Mouse (Mus musculus): Measurements from ENCODE around the gene Hhipl1.

The Hhipl1 gene

GRCm38 (mm10) chr12:108365340-108365739 lies 59.3 kb downstream of the Hhipl1 start:
- DNase-seq (ENCODE audit: low spot score) = no peak

GRCm38 (mm10) chr12:108365868-108366267 lies 59.8 kb downstream of the Hhipl1 start:
- no peak for DNase-seq (ENCODE audit: low spot score)

GRCm38 (mm10) chr12:108367909-108368308 lies 61.8 kb downstream of the Hhipl1 start:
- no peak for DNase-seq (ENCODE audit: low spot score)

- DNase-seq (ENCODE audit: low spot score) = no peak
These were observed 62.9 kb downstream of the Hhipl1 start for GRCm38 (mm10) chr12:108368921-108369320.

GRCm38 (mm10) chr12:108370596-108371428 lies 64.7 kb downstream of the Hhipl1 start, which contains the start of gene Eml1:
Gene Eml1, plus strand, starts transcription at chr12:108370957.
- peak; percentile 40 for DNase-seq (ENCODE audit: low spot score)

GRCm38 (mm10) chr12:108371429-108371765 lies 65.3 kb downstream of the Hhipl1 start:
- no peak for DNase-seq (ENCODE audit: low spot score)

GRCm38 (mm10) chr12:108372241-108372640 lies 66.2 kb downstream of the Hhipl1 start:
- no peak for DNase-seq (ENCODE audit: low spot score)

- DNase-seq (ENCODE audit: low spot score) = no peak
These were observed 67.5 kb downstream of the Hhipl1 start for GRCm38 (mm10) chr12:108373611-108374010.

- DNase-seq (ENCODE audit: low spot score) = no peak
These were observed 68.6 kb downstream of the Hhipl1 start for GRCm38 (mm10) chr12:108374689-108375088.

GRCm38 (mm10) chr12:108378379-108379133 lies 72.5 kb downstream of the Hhipl1 start:
- DNase-seq (ENCODE audit: low spot score) = no peak
